Mouse (Mus musculus) heart, embryonic 11.5 days (tissue): ENCODE data around the gene Rcor1. TPM values are rescaled to one million over a fixed set of nuclear protein-coding genes. Genes with fewer than 3 reads are reported as not detected.
A peak's percentile ranks its signal among the peaks of the same experiment; 100 is the strongest.

Experiments used
- ATAC-seq: fragments of 200-750 bp; cut with Nextera tagmentation; replicated peaks from 2 replicates; pipeline ENCODE4 v1.8.0; 2017; ENCODE audit warnings: moderate library complexity; ENCODE audit not compliant: insufficient number of reproducible peaks, low FRiP score, low TSS enrichment
- H3K27ac ChIP-seq: fragments of 300-500 bp; sonication (generic); 2 replicates; pipeline ENCODE4 v1.5.1; 2014; ENCODE audit warnings: mild to moderate bottlenecking, low read depth, low read length
- H3K27me3 ChIP-seq: fragments of 300-500 bp; sonication (generic); 2 replicates; pipeline ENCODE4 v1.6.1; 2014; ENCODE audit warnings: mild to moderate bottlenecking, low read length, mixed read lengths; ENCODE audit not compliant: control insufficient read depth, insufficient read depth
- H3K36me3 ChIP-seq: fragments of 300-500 bp; sonication (generic); 2 replicates; pipeline ENCODE4 v1.6.1; 2014; ENCODE audit warnings: mild to moderate bottlenecking, low read length, moderate library complexity, mixed read lengths; ENCODE audit not compliant: control insufficient read depth, insufficient read depth
- H3K4me1 ChIP-seq: fragments of 300-500 bp; sonication (generic); 2 replicates; pipeline ENCODE4 v1.6.1; 2014; ENCODE audit warnings: low read length; ENCODE audit not compliant: control insufficient read depth, insufficient read depth
- H3K4me2 ChIP-seq: fragments of 300-500 bp; sonication (generic); 2 replicates; pipeline ENCODE4 v1.6.1; 2014; ENCODE audit warnings: mild to moderate bottlenecking, moderate library complexity
- H3K4me3 ChIP-seq: fragments of 300-500 bp; sonication (generic); 2 replicates; pipeline ENCODE4 v1.5.1; 2014; ENCODE audit warnings: low read depth, low read length
- H3K9ac ChIP-seq: fragments of 300-500 bp; sonication (generic); 2 replicates; pipeline ENCODE4 v1.6.1; 2014; ENCODE audit warnings: mild to moderate bottlenecking, low read depth, low read length, moderate library complexity
- H3K9me3 ChIP-seq: fragments of 300-500 bp; sonication (generic); replicated peaks from 2 replicates; pipeline ENCODE4 v1.6.1; 2016; ENCODE audit warnings: low read length; ENCODE audit not compliant: control insufficient read depth
- WGBS: fragments of 180-500 bp; shearing (Covaris S2); extraction: QIAGEN DNeasy Blood & Tissue Kit; methylation state at CpG from one replicate; pipeline ENCODE4 v1.1.7; 2014; ENCODE audit not compliant: insufficient replicate concordance; 5-methylcytosine and 5-hydroxymethylcytosine counted together
- polyA plus RNA-seq: library from polyadenylated mRNA; unstranded; fragments of >200 nt; fragmentation: Nextera tagmentation; extraction: Ambion mirVana; gene quantifications from 2 replicates; pipeline ENCODE4 v1.2.1, GENCODE M21; 2014

The Rcor1 gene
- polyA plus RNA-seq, 1 experiment from 2014 or later, result 11.9 TPM

DNA sequence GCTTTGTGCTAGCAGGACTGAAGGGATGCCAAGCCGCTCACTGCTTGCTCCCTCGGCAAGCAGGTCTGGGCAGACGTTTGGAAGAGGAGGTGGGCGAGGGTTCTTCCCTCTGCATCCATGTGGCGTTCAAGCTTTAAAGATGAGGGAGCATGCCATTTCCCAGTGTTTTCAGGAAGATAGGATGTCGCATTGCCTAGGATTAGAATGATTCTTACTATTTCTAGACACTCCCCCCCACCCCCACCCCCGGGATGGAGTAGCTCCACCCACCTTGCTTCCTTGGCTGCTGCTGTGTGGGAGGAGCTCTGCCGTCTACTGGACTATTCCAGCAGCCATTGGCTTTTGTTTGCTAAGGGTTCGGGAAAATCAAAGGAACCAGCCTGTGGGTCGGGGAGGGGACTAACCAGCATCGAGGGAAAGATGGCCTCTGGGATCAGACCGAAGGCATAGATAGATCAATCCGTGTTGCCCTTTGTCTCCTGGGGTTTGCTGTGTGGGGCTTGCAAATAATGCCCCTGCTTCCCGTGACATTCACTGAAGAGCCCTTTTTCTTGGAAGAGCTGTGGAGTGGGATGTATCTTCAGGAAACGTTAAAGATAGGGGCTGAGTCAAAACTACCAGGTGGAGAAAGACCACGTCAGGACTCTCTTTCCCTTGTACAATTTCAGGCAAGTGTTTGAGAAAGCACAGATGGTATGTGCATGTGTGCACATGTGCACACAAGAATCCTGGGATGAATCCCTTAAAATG, 123.3 kb downstream of the Rcor1 start:
- Histone ChIP-seq H3K27me3 (no peaks in the 10 kb centered on the region), H3K36me3 (no peaks in the 10 kb centered on the region), H3K9ac (peak overlapping the region; percentile 61), H3K9me3 (no peaks in the 10 kb centered on the region), H3K4me2 (peak overlapping the region; percentile 64), H3K27ac (peak overlapping the region; percentile 10; the same call in 1 of the 2 replicates), H3K4me1 (peaks cover 18% of the 10 kb centered on the region), H3K4me3 (peak overlapping the region; percentile 31)
- WGBS, result 9% methylated on average over 16 of the region's 16 CpGs
- ATAC-seq, result no peak

GRCm38 (mm10) chr12:111164310-111164751, 125.2 kb downstream of the Rcor1 start:
- H3K36me3 ChIP-seq, result no peaks in the 10 kb centered on the region
- peak overlapping the region; percentile 59; the same call in 1 of the 2 replicates for H3K9ac ChIP-seq
- ATAC-seq, result 0 out of 2 replicates have a peak, but pooled peaks have one; percentile 50
- H3K27ac ChIP-seq, result no peak overlapping the region
- peaks cover 21% of the 10 kb centered on the region for H3K4me1 ChIP-seq
- H3K27me3 ChIP-seq, result no peaks in the 10 kb centered on the region
- H3K9me3 ChIP-seq, result no peaks in the 10 kb centered on the region
- peak overlapping the region; percentile 66 for H3K4me2 ChIP-seq
- peak overlapping the region; percentile 35 for H3K4me3 ChIP-seq
- WGBS, result 3% methylated on average over 13 of the region's 13 CpGs

GRCm38 (mm10) chr12:111165146-111165812, 126.1 kb downstream of the Rcor1 start:
- peak overlapping the region; percentile 92 for H3K4me2 ChIP-seq
- no peaks in the 10 kb centered on the region for H3K9me3 ChIP-seq
- H3K4me1 ChIP-seq, result peaks cover 18% of the 10 kb centered on the region
- ATAC-seq, result 0 out of 2 replicates have a peak, but pooled peaks have one; percentile 13
- no peaks in the 10 kb centered on the region for H3K27me3 ChIP-seq
- peak overlapping the region; percentile 75 for H3K27ac ChIP-seq
- WGBS, result 63% methylated on average over 10 of the region's 10 CpGs
- H3K4me3 ChIP-seq, result peak overlapping the region; percentile 84; the same call in 1 of the 2 replicates
- no peak overlapping the region for H3K9ac ChIP-seq
- H3K36me3 ChIP-seq, result no peaks in the 10 kb centered on the region

Other genes starting within 250 kb of the Rcor1 start
- gene Mok, start 198.4 kb upstream of the Rcor1 start, polyA plus RNA-seq, result 3.0 and 3.8 TPM in 2 replicates
- gene Zfp839, start 189.1 kb upstream of the Rcor1 start, polyA plus RNA-seq, result 3.1 and 3.2 TPM in 2 replicates
- 70.5 and 71.3 TPM in 2 replicates for gene Cinp, start 150.2 kb upstream of the Rcor1 start, polyA plus RNA-seq
- 2.5 and 2.8 TPM in 2 replicates for gene Tecpr2, start 150.1 kb upstream of the Rcor1 start, polyA plus RNA-seq
- gene Ankrd9, start 60.3 kb upstream of the Rcor1 start, polyA plus RNA-seq, result 11.4 and 14.5 TPM in 2 replicates
- gene Traf3, start 127.0 kb downstream of the Rcor1 start, polyA plus RNA-seq, result 6.9 and 8.2 TPM in 2 replicates
- gene 4930595D18Rik, start 145.1 kb downstream of the Rcor1 start, polyA plus RNA-seq, result not detected in 2 replicates
- gene Amn, start 231.7 kb downstream of the Rcor1 start, polyA plus RNA-seq, result 1.3 and 2.2 TPM in 2 replicates